Mouse (Mus musculus) thymus, postnatal 4 days (tissue): Measurements from ENCODE around the gene Pde4dip.

ENCODE experiments used
- DNase-seq: peaks from one replicate; pipeline ENCODE4 v3.0.0; 2021

The Pde4dip gene

DNA sequence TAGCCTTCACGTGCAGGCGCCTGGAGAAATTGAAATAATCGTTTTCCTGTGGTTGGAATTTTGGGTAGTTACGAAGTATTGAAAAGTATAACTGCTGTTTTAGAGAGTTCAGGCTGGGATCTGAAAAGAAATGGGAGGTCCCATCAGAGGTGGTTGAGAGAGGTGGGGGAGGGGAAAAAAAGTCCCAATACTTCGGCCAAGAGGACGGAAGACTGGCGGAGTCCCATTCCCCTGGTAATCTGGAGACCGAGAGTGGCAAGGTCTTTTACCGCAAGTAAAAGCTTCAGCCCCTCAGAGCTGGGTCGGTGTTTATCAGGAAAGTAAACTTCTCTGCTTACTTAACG is 206.4 kb downstream of the Pde4dip start:
- DNase-seq, result no peak

DNA sequence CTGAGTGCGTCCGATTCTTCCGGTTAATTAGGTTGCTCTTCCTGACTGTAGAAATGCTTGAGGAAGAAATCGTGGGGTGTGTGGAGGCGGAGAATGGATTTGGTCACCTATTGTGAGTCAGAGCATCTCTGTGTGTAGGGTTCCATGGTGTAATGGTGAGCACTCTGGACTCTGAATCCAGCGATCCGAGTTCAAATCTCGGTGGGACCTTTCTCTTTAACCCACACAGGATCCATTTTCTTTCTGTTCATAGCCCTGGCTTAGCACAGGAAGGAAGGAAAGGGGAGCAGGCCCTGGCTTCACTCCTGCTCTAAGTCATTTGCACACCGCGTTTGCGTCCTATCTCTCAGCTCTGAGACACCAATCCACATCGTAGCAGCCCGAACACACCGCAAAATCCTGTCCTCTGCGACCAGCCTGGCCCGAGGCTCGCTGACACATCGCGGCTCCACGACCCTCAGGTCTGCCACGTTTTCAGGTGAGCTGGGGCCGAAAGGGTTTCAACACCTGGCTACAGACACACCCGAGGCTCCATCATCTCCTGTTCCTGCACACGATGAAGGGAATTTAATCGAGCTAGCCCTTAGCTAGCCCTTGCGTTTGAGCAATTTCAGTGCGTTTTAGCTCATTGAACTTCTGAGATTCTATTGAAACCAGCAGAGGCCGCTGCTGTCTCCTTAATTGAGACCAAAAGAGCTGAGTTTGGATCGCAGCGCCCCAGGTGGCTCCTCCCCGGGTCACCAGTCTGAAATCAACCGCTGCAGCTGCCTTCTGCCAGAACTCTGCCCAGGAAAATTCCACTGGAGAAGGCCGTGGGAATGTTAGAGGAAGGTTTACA is 207.0 kb downstream of the Pde4dip start:
- peak; percentile 79 for DNase-seq

DNA sequence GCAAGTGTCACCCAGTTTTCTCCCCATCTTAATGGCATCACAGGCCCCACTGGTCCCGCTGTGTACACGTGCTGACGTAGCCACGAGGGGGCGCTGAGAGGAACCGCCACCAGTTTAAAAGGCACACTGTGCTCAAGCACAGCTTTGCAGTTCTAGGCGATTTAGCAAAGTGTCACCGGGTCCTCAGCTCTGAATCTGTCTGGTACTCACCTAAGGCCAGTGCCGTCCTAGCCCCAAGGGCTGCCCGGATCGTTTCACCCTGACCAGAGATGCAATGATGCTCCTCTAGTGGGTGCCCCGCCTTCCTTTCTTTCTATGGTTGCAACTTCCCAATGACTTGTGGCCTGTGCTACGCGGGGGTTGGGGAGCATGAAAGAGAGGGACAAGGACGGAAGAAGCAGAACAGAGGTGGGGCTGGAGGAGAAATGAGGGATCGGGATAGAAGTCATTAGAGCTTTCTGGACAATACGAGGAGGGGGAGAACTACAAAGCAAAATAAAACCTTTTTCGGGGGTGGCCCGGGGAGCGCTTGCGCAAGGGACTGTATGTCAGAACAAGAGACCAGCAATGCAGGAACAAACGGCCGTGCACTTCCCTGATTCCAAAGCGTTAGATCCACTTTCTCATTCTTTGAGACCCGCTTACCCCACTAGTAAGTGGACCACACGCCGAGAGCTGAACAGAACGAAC is 207.7 kb downstream of the Pde4dip start:
- peak; percentile 95 for DNase-seq

DNA sequence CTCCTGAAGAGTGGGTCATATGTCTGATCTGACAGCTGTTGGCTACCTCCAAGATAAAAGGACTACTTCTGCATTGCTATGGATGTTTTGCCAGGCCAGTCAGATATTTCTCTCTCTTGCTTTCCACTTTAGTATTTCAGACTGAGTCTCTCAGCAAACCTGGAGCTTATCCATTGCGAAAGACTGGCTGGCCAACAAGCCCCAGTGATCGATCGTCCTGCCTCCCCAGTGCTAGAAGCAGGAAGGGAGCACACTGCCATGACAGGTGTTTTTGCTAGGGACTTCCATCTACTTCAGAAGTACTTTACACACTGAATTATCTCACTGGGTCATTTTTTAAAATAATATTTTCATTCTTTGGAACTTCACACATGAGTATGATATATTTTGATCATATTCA is 210.1 kb downstream of the Pde4dip start:
- no peak for DNase-seq

DNA sequence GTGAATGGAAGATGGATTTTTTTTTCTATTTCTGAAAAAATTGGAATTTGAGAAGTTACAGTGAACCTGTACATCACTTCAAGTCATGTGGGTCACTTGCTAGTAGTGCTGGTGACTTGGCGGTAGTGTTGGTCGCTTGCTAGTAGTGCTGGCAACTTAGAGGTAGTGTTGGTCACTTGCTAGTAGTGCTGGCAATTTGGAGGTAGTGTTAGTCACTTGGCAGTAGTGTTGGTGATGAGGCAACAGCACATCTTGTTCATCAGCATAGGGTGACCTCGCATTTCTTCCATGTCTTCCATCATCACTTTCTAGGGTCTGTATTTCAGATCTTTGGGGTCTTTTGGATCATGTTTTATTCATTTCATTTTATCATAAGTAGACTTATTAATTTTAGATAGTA is 212.4 kb downstream of the Pde4dip start:
- no peak for DNase-seq

DNA sequence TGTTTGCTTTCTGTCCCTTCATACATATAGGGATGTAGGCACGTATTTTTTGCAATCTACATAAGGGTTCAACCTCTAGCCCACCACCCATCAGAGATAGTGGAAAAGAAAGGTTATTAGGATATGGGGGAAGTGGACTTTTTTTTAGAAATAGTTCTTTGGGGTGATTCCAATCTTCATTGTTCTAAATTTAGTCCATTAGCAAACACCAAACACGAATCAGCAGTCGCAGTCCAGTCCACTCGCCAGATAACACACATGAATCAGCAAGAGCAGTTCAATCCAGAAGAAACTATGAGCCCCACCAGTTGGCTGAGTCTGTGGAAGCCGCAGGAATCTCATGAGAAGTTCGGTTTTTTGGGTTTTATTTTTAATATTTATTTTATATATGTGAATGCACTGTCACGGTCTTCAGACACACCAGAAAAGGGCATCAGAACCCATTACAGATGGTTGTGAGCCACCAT is 213.8 kb downstream of the Pde4dip start, which contains the start of gene Gm17651:
TSS of gene Gm17651 (minus strand) at position 51 of the 467 bp plus-strand sequence.
- no peak for DNase-seq

DNA sequence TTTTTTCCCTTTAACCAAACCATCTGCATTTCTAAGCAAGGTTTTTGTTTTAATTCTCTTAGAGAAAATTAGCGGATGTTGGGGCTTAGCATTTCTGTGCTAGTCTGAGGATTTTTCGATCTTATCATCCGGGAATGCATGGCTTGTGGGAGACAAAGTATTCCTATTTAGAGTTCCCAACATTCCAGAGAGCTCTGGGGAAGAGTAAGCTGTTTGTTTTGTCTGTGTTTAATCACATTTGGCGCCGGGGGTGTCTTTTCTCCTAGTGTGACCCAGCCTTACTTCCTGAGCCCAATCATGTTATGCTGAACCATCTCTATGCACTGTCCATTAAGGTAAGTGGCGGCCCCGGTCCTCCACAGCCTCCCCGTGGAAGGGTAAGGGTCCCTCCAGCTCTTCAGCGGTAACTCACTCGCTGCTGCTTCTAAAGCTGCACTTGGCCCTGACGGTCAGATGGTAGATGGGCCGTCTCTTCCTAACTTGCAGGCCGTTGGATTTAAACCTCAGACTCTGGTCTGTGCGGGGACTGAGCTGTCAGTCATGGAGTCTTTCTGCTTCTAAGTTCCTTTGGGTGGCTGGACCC is 221.3 kb downstream of the Pde4dip start:
- no peak for DNase-seq

DNA sequence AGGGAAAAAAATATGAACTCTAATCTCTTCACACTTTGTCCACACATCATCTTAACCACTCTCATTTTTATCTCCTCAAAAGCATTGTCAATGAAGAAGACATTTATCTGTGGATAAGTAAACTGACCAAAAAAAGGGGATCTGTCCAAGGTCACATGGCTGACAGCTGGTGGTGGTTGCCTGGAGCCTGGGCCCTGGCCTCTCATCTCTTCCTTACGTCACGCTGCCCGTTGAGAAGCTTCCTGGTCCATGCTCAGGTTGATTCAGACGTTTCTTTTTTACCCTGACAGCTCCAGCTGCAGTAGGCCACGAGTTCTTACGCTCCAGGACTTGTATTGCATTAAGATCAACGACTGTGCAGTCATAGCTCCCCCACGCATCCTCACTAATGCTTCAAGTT is 222.4 kb downstream of the Pde4dip start:
- DNase-seq, result no peak

DNA sequence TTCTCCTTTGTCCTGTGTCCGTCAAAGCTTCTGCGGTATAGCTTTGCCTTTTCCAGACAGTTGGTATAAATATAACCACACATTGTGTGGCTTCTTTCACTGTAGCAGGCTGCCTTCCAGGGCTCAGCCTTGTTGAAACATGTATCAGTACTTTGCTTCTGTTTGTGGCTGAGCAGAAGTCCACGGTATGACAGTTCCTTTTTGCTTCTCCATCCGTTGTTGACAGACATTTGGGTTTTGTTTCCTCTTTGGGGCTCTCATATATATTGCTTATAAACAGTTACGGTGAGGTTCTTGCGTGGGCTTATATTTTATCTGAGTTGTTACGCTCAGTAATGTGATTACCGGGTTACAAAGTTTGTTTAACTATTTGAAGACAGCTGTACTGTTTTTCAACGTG is 223.0 kb downstream of the Pde4dip start:
- DNase-seq, result no peak

DNA sequence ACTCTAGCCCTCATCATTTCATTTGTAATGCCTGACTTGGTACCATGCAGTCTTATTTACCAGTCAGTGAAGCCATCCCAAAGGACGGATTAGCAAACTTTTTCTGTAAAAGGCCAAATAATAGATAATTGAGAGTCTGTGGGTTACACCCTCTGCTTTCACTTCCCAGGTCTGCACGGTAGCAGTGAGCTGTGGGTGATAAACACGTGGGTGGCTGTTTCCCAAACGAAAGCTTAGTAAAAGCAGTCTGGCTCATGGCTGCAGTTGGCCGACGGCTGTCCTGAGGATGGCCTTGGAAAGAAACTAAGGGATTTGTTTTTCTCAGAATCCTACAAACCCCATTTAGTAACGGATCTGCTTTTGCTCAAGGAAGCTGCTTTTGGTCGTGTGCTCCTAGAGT is 227.3 kb downstream of the Pde4dip start:
- no peak for DNase-seq

DNA sequence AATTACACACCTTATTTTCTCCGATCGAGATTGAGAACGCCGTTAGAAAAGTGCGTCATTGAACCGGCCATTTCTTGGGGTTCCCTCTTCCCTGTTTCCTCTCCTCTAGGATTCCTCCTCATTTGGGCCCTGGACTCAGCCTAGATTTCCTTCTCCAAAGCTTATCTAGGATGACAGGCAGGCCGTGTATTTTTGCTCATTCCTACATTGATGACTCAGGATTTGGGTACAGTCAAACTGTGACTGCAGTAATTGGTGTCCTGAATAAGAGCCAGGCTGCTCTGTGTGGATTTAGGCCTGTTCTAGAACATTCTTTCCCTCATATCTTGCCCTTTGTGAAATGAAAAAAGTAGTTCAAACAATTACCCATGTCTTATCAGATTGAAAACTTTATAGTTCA is 228.8 kb downstream of the Pde4dip start:
- DNase-seq, result no peak

DNA sequence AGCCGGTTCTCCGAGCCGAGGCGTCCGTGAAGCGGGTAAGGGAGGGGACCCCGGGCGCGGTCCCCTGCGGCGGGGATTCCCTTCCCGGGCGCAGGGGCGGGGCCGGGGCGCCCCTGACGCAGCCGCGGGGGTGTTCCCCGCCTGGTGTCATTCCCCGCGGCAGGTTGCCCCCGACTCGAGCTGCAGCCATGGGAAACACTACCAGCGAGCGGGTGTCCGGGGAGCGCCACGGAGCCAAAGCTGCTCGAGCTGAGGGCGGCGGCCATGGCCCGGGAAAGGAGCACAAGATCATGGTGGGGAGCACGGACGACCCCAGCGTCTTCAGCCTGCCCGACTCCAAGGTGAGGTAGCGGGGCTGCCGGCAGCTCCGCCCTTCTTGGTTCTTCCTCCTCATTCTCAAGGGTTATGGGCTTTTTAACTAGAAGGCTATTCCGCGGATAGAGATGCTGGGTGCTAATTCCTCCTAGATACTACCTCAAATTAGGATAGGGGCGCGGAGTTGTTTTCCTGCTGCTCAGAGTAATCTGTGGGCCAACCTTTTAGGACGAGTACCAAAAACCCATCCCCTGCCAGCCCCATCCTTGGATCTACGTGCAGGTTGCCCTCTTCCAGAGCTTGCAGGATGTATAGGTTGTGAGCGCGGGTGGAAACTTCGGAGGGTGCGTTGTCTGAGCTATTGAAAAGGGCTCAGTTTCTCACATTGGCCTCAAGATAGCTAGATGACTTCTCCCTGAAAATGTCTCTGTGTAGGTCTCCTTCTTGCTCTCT is 229.9 kb downstream of the Pde4dip start:
- DNase-seq, result peak; percentile 84

DNA sequence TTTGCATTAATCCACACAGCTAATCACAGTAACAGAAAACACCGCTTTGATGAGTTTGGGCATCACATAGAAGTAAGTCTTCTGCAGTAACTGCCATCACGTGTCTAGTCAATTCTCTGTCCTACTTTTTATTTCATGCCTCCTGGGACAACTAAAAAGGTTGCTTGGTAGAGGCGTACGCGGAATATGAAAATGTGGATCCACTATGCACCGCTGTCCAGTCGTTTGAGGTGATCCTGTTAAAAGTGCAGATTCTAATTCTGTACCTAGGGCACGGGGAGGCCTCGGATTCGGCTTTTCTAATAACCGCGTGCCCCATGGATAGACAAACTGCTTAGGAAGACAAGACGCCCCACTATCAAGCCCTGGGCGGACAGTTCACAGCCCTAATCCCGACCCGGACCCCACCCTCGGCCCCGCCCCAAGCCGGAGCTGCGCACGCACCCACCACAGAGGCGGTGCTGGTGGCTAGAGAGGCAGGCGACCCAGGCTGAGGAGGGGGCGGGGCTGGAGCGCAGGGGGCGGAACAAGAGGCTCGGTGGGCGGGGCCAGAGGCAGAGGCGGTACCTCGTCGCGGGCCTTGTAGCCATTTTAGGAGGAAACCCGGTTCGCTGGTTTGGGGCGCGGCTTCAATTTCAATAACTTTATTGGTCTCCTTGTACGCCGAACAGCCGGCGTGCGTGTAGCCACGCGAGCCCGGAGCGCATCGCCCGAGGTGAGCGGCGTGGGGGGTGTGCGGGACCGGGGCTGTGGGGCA is 230.7 kb downstream of the Pde4dip start, which contains the start of gene Prkab2:
TSS of gene Prkab2 (plus strand) at position 539 of the 757 bp plus-strand sequence.
- peak; percentile 100 for DNase-seq

DNA sequence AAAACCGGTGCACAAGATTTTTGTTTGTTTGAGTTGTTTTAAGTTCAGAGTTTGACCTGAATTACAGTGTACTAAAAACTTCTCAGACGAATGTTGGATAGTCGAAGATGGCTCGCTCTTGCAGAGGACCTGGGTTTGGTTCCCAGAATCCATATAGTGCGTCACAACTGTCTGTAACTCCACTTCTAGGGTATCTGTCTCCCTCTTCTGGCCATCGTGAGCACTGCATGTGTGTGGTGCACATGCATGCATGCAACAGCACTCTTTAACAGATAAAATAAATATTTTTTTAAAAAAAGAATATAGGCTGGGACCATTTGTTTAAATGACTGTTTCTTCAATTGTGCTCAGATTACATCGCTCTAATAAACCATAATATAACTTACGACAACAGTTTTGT is 233.6 kb downstream of the Pde4dip start:
- DNase-seq, result peak; percentile 74

DNA sequence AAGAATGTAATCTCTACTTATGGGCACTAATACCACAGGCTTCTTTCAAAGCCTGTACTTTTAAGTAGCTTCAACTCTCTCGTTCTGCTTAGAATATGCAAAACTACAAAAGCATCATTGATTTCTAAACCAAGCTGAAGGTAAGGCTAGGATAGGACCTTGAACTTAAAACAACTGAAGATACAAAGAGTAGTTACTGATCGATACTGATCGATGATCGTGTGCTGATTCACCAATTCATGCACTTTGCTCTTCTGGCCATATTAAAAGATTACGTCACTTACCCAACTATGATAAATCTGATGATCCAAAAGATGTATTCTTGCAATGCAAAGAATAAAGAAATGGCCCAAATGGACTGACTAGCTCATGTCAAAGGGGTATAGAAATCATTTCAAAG is 234.7 kb downstream of the Pde4dip start:
- DNase-seq, result no peak

DNA sequence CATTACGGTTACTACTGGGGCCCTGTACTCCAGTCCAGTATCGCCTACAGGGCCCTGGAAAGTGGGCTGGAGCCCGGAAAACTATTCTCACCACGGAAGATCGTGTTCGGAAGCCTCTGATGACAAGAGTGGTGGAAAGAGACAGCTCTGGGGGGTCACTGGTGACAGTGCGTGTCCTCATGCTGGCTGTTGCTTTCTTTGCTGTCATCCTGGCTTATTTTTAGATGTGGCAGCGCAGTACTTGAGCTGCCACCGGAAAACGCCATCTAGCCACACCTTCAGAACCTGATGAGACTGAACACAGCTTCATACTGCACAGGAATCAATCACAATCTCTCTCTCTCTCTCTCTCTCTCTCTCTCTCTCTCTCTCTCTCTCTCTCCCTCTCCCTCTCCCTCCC is 236.9 kb downstream of the Pde4dip start:
- no peak for DNase-seq

DNA sequence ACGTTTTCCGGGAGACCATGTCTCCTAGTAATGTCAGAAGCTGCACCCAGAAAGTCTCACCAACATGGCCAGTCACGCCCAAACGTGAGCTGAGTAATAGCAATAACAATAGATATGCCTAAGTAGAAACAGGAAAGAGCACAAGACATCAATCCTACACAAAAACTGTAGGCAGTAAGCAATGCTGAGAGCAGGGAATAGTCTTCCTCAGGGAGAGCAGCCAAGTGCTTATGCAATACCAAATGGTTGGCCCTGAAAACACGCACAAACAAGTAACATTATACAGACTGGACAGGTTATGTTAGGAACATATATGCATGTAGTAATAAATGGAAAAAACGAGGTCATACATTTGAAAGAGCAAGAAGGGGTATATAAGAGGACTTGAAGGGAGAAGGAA is 239.0 kb downstream of the Pde4dip start:
- DNase-seq, result no peak

DNA sequence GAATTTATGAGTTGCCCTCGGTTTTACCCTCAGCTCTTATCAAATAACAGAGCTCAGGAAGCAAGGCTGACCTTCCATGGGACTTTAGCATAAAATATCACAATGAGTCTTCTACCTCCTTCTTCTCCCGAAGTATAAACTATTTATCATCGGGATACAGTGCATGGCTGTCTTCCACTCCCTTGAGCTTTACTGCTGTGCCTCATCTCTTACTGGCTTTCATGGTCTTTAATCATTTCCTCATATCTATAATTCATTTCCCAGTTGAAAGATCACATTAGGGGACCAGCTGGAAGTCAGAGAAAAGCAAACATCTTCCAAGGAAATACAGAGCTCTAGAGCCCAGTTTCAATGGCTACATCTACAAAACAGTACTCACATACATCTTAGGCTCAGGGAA is 239.5 kb downstream of the Pde4dip start:
- no peak for DNase-seq

DNA sequence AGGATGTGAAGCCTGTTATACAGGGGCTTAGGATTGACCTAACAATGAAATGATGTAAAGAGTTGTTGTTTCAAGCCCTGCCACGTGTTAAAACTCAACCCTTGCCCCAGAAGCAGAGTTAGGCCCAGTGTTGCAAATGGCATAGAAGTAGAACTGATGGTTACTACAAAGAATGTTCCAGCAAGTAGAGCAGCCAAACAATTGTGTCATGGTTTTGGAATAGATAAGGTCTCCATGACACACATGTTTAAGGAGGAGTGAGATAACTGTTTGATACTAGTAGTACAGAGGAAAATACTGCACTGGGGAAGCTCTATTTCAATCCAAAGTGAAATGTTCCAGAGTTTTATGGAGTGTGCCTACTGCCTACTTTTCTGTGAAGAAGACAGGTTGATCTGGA is 240.0 kb downstream of the Pde4dip start:
- no peak for DNase-seq

DNA sequence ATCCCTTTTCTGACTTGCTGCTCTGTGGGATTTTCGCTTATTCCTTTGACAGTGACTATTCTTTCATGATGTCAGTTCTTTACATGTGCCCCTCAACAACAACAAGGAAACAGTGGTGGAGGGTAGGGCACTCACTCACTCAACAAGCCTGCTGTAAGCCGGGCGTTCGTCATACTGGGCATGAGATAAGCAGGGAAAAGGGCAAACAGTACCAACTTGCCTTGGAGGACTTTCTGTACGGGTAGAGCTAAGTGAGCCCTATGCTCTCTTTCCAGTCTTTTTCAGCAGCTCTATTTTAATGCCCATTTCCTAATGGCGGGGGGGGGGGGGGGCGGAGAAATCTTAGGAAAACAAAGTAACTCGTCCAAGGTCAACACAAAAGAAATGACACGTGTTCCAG is 246.5 kb downstream of the Pde4dip start:
- no peak for DNase-seq

DNA sequence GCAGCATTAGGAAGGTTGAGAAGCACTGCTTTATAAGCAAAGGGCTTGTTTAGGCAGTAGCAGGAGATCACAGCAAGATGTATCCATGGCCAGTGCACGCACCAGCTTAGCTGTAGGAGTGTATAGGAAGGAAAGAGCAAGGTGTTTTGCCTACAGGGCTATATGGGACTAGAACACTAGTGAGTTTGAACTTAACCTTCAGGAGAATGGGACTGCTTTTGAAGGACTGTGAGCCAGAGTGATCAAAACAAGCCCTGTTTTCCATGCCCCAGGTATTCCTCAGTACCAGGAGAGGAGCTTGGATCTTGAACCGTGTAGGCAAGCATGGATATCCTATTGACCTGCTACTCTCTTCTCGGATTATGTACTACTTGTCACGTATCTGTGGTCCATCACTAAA is 247.1 kb downstream of the Pde4dip start:
- no peak for DNase-seq
